ENCODE assay signal across 19 mouse cellular contexts in genomic region chr2:18915372-18916041, GRCm38 (mm10).
DNase-seq lines count a peak whose midpoint lies in the region; ATAC-seq and TF ChIP-seq lines count a peak whose summit lies in the region.
"Had no signal": no experiment of that assay in that cellular context is flagged by ENCODE, and none has a peak within 500 bp of the region (broad histone marks: within the 10 kb centered on the region; RNA-seq: fewer than 3 reads in every experiment).

No protein-coding gene starts in this region.

- H3K4me3 ChIP-seq in heart, embryonic 15.5 days = no peak overlapping the region
- no peak overlapping the region for H3K4me3 ChIP-seq in heart, embryonic 10.5 days
- H3K4me3 ChIP-seq in midbrain, postnatal 0 days (ENCODE audit: low read depth, low read length) = no peak overlapping the region
- no peak overlapping the region for H3K4me3 ChIP-seq in midbrain, embryonic 13.5 days (replicated peaks)
- H3K4me3 ChIP-seq: embryonic facial prominence, embryonic 10.5 days; erythroblast, embryonic 14.5 days; limb, embryonic 15.5 days; midbrain, embryonic 12.5 days; myocyte had no signal

- no peak for TF ChIP-seq CTCF in midbrain, postnatal 0 days (IDR thresholded peaks at IDR 0.05)

- H3K27ac ChIP-seq in heart, embryonic 15.5 days = peak overlapping the region; percentile 36; the same call in 1 of the 2 replicates
- H3K27ac ChIP-seq in heart, embryonic 10.5 days = no peak overlapping the region
- peak overlapping the region; percentile 43; the same call in 1 of the 2 replicates for H3K27ac ChIP-seq in midbrain, postnatal 0 days (ENCODE audit: low read depth, low read length)
- no peak overlapping the region for H3K27ac ChIP-seq in midbrain, embryonic 13.5 days
- H3K27ac ChIP-seq: limb, embryonic 15.5 days; midbrain, embryonic 12.5 days had no signal

- no peak for ATAC-seq in heart, embryonic 15.5 days (replicated peaks; ENCODE audit: insufficient number of reproducible peaks, insufficient read depth, low FRiP score, low read depth)
- ATAC-seq in midbrain, postnatal 0 days (ENCODE audit: low FRiP score) = no peak
- ATAC-seq in midbrain, embryonic 13.5 days = no peak

- no peak for DNase-seq in heart, embryonic 10.5 days (ENCODE audit: low spot score)
- DNase-seq in midbrain, postnatal 0 days (ENCODE audit: low spot score) = peak; percentile 20
- DNase-seq in kidney, adult 9 months = peak; percentile 53
- DNase-seq in embryo, embryonic 11 days = no peak
- no peak for DNase-seq in Muller cell, postnatal 12 days (ENCODE audit: inconsistent ontology term)
- DNase-seq: cerebellum, adult 11 months; cerebellum, postnatal 25 days; gastrocnemius, postnatal 25 days; heart, postnatal 4 days; retina, postnatal 1 day; right cerebral cortex, postnatal 4 days had no signal

- no peaks in the 10 kb centered on the region for H3K36me3 ChIP-seq in heart, embryonic 15.5 days
- no peaks in the 10 kb centered on the region for H3K36me3 ChIP-seq in heart, embryonic 10.5 days
- no peaks in the 10 kb centered on the region for H3K36me3 ChIP-seq in midbrain, postnatal 0 days (ENCODE audit: insufficient read depth, low read length)
- no peaks in the 10 kb centered on the region for H3K36me3 ChIP-seq in midbrain, embryonic 13.5 days
- H3K36me3 ChIP-seq: embryonic facial prominence, embryonic 10.5 days; limb, embryonic 15.5 days; midbrain, embryonic 12.5 days had no signal

- H3K9ac ChIP-seq in heart, embryonic 15.5 days = no peak overlapping the region
- no peak overlapping the region for H3K9ac ChIP-seq in midbrain, postnatal 0 days (replicated peaks; ENCODE audit: low read length, poor library complexity, severe bottlenecking)
- H3K9ac ChIP-seq in midbrain, embryonic 13.5 days (replicated peaks) = no peak overlapping the region
- H3K9ac ChIP-seq: limb, embryonic 15.5 days; midbrain, embryonic 12.5 days had no signal

- H3K4me1 ChIP-seq in heart, embryonic 15.5 days (replicated peaks) = peaks cover 19% of the 10 kb centered on the region
- H3K4me1 ChIP-seq in heart, embryonic 10.5 days = peaks cover 26% of the 10 kb centered on the region
- H3K4me1 ChIP-seq in midbrain, postnatal 0 days (ENCODE audit: insufficient read depth, low read length) = peaks cover 9% of the 10 kb centered on the region
- peaks cover 11% of the 10 kb centered on the region for H3K4me1 ChIP-seq in midbrain, embryonic 13.5 days (replicated peaks)

- no peak overlapping the region for H3K4me2 ChIP-seq in heart, embryonic 15.5 days
- no peak overlapping the region for H3K4me2 ChIP-seq in midbrain, postnatal 0 days (ENCODE audit: low read depth, low read length, poor library complexity, severe bottlenecking)
- no peak overlapping the region for H3K4me2 ChIP-seq in midbrain, embryonic 13.5 days (replicated peaks)
- H3K4me2 ChIP-seq: heart, embryonic 11.5 days; limb, embryonic 15.5 days; midbrain, embryonic 12.5 days had no signal

- WGBS in heart, embryonic 15.5 days = 61% methylated on average over 9 of the region's 9 CpGs
- 65% methylated on average over 9 of the region's 9 CpGs for WGBS in heart, embryonic 10.5 days
- WGBS in midbrain, postnatal 0 days = 76% methylated on average over 9 of the region's 9 CpGs
- 88% methylated on average over 9 of the region's 9 CpGs for WGBS in midbrain, embryonic 13.5 days

- no peaks in the 10 kb centered on the region for H3K27me3 ChIP-seq in heart, embryonic 15.5 days
- H3K27me3 ChIP-seq in heart, embryonic 10.5 days (ENCODE audit: insufficient read depth, poor library complexity, severe bottlenecking) = no peaks in the 10 kb centered on the region
- H3K27me3 ChIP-seq in midbrain, postnatal 0 days (ENCODE audit: insufficient read depth, low read length) = no peaks in the 10 kb centered on the region
- no peaks in the 10 kb centered on the region for H3K27me3 ChIP-seq in midbrain, embryonic 13.5 days
- H3K27me3 ChIP-seq: limb, embryonic 15.5 days; midbrain, embryonic 12.5 days had no signal

- H3K9me3 ChIP-seq in heart, embryonic 15.5 days (replicated peaks) = no peaks in the 10 kb centered on the region
- H3K9me3 ChIP-seq in heart, embryonic 10.5 days = no peaks in the 10 kb centered on the region
- no peaks in the 10 kb centered on the region for H3K9me3 ChIP-seq in midbrain, postnatal 0 days (ENCODE audit: low read length)
- H3K9me3 ChIP-seq in midbrain, embryonic 13.5 days = no peaks in the 10 kb centered on the region
- H3K9me3 ChIP-seq: embryonic facial prominence, embryonic 10.5 days; limb, embryonic 15.5 days; midbrain, embryonic 12.5 days had no signal

Comparison
In these comparisons a context has a peak if more than half of its experiments do, and no peak if none do; other contexts are left out.
1. H3K27ac ChIP-seq: peak in heart, embryonic 15.5 days (single experiment) and midbrain, postnatal 0 days (single experiment); none in heart, embryonic 10.5 days (single experiment) and midbrain, embryonic 13.5 days (single experiment).
2. DNase-seq: peak in midbrain, postnatal 0 days (single experiment) and kidney, adult 9 months (single experiment); none in heart, embryonic 10.5 days (single experiment), embryo, embryonic 11 days (single experiment) and Muller cell, postnatal 12 days (single experiment).